Mouse (Mus musculus): ENCODE data around the gene Prc1. TPM values are rescaled to one million over a fixed set of nuclear protein-coding genes. Genes with fewer than 3 reads are reported as not detected.

Prc1 gene
- polyA plus RNA-seq, 1 experiment from 2014 or later: 75.2 TPM

DNA sequence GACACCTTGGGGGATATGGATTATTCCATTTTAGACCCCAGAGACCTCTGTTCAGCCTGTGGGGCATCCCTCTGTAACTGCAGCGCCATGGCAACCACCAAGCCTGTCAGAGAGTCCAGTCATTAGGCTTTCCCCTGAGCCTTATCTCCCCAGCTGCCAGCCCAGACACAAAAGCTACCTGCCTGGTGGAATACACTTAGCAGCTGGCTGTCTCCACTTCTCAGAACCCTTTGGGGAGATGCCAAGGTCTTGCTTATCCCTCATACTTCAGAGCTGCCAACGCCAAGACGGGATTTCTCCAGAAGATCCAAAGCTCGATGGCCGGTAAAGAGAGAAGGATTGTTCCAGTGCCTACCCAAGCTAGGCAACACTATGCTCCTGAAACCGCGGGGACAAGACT, 47.5 kb downstream of the Prc1 start:
- no peak overlapping the region for H3K4me3 ChIP-seq (replicated peaks)
- H3K27me3 ChIP-seq: no peaks in the 10 kb centered on the region
- no peaks in the 10 kb centered on the region for H3K9me3 ChIP-seq
- peaks cover 21% of the 10 kb centered on the region for H3K36me3 ChIP-seq
- 69% methylated on average over 7 of the region's 7 CpGs for WGBS
- peak overlapping the region; percentile 12; the same call in 1 of the 2 replicates for H3K27ac ChIP-seq
- no peak overlapping the region for H3K9ac ChIP-seq (replicated peaks)
- H3K4me1 ChIP-seq (replicated peaks): peaks cover 52% of the 10 kb centered on the region
- ATAC-seq: no peak
- H3K4me2 ChIP-seq (replicated peaks): no peak overlapping the region

DNA sequence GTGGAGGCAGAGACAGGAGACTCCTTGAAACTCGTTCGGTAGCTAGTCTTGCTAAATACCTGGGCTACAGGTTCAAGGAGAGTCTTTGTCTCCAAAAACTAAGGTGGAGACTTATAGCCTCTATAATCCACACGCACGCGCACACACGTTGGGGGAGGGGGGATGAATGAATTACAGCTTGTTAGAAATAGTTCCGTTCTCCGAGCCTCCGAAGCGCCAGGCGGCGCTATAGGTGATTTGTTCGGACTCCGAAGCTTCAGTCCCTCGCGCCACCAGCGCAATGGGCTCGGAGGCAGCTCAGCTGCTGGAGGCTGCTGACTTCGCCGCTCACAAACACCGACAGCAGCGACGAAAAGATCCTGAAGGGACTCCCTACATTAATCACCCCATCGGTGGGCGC, 48.6 kb downstream of the Prc1 start, which contains the start of gene Hddc3:
Hddc3 (plus strand) TSS at position 247 of the 400 bp plus-strand sequence.
- Histone ChIP-seq H3K9ac (replicated peaks) (peak within 1 kb of the TSS; percentile 73), H3K27ac (peak within 1 kb of the TSS; percentile 83), H3K36me3 (peaks cover 11% of the 10 kb centered on the region), H3K4me3 (replicated peaks) (peak within 1 kb of the TSS; percentile 52), H3K4me2 (replicated peaks) (peak within 1 kb of the TSS; percentile 81), H3K4me1 (replicated peaks) (peaks cover 47% of the 10 kb centered on the region), H3K27me3 (no peaks in the 10 kb centered on the region), H3K9me3 (no peaks in the 10 kb centered on the region)
- ATAC-seq: peak; percentile 16
- under 1% methylated on average over 25 of the region's 25 CpGs for WGBS

DNA sequence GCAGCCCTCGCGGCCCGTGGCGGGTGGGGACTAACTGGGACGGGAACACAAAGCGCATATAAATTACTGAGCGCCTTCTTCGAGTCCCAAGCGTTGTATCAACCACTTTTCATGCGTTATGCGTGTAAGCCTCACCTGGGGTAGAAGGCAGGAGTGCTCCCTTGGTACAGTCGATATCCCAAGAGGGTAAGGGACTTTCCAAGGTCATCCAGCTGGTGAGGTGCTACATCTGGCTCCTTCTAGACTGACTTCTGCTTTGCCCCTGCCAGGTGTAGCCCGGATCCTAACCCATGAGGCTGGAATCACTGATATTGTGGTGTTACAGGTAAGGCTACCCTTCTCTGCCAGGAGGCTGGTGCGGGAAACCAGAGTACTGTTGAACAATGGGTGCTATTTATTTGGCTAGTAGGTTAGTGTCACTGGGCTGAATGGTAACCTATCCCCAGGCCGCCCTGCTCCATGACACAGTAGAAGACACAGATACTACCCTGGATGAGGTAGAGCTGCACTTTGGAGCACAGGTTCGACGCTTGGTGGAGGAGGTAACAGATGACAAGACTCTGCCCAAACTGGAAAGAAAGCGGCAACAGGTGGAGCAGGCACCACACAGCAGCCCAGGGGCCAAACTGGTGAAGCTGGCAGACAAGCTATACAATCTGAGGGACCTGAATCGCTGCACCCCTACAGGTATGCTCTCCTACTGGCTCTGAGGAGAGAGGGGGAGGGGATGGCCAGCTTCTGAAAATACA, 49.2 kb downstream of the Prc1 start:
- Histone ChIP-seq H3K27me3 (no peaks in the 10 kb centered on the region), H3K4me1 (replicated peaks) (peaks cover 41% of the 10 kb centered on the region), H3K4me3 (replicated peaks) (peak overlapping the region; percentile 52), H3K27ac (peak overlapping the region; percentile 83), H3K4me2 (replicated peaks) (peak overlapping the region; percentile 81), H3K36me3 (peaks cover 10% of the 10 kb centered on the region), H3K9ac (replicated peaks) (peak overlapping the region; percentile 73), H3K9me3 (no peaks in the 10 kb centered on the region)
- ATAC-seq: peak; percentile 6; the same call in 1 of the 2 replicates
- 27% methylated on average over 19 of the region's 19 CpGs for WGBS

DNA sequence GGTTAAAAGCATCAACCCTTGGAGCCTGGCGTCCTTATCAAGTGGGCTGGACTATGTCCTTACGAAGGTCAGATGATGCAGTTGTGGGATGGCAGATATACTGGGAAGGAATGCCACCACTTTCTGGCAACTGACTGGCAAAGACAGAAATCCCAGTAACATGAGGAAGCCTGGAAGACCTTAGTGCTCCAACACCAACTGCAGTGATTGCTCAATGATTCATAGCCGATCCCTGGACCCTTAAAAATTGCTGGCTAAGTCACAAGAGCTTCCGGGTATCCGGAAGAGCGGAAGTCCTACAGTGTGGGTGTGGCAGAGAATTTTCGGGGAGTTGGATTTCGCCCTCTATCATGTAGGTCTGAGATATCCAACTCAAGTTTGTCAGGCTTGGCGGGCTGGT, 51.9 kb downstream of the Prc1 start:
- Histone ChIP-seq H3K9me3 (no peaks in the 10 kb centered on the region), H3K27me3 (no peaks in the 10 kb centered on the region), H3K4me3 (replicated peaks) (no peak overlapping the region), H3K27ac (no peak overlapping the region), H3K4me1 (replicated peaks) (peaks cover 23% of the 10 kb centered on the region), H3K4me2 (replicated peaks) (no peak overlapping the region), H3K9ac (replicated peaks) (no peak overlapping the region), H3K36me3 (peaks cover 23% of the 10 kb centered on the region)
- ATAC-seq: no peak
- WGBS: 95% methylated on average over 9 of the region's 9 CpGs

DNA sequence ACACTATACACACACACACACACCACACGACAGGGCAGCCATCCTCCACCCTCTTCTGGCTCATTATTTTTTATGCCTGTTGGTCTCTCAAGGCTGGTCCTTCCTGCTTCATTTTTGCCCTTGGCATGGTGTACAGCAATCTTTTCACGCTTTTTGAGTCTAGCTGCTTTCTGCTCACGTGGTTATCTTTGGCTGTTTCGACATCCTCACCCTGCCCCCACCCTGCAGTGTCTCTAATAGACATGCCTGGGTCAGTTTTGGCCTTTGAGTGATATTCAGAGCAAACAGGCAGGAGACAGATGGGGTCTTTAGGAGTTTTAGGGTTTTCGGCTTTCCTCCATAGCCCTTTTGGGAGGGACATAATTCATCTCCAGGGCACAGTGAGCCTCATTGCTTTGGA, 52.6 kb downstream of the Prc1 start:
- H3K27ac ChIP-seq: no peak overlapping the region
- no peak for ATAC-seq
- no peak overlapping the region for H3K4me3 ChIP-seq (replicated peaks)
- 94% methylated on average over 5 of the region's 5 CpGs for WGBS
- H3K36me3 ChIP-seq: peaks cover 29% of the 10 kb centered on the region
- H3K9me3 ChIP-seq: no peaks in the 10 kb centered on the region
- peaks cover 17% of the 10 kb centered on the region for H3K4me1 ChIP-seq (replicated peaks)
- no peaks in the 10 kb centered on the region for H3K27me3 ChIP-seq
- H3K9ac ChIP-seq (replicated peaks): no peak overlapping the region
- no peak overlapping the region for H3K4me2 ChIP-seq (replicated peaks)

DNA sequence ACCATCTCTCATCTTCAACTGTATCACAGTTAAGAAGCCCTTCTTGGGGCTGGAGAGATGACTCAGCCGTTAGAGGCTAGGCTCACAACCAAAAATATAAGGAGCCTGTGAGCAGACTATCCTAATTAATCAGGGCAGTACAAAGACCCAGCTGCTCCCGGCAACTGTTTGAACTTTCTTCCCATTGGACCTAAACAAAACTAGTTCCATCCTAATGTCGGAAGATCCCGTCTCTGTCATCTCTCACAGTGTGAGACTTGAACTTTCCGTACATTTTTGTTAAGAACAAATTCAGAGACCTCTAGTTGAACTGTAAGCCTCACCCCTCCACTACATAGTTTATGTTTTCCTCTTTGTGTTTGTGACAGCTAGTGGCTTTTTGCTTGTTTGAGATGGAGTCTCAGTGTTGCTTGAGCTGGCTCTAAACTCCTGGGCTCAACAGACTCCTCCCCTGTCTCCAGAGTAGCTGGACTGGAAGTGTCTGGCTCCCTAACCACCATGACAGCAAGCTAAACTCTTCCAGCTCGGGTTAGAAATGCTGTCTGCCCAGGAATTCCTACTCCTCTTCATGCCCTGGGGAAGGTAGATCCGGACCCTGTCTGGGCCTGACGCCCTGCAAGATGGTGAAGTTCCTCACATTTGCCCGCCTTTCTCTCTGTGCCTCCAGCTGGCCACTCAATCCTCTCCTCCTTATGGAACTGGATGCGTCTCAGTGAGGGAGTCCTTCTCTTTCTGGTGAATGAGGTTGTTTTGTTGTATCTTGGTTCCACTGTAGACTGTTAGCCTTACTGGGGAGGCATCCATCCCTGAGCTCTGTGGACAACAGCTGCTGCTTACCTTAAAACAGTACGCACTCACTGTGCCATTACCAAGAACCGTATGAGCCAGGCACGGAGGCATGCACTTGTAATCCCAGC, 53.7 kb downstream of the Prc1 start:
- Histone ChIP-seq H3K4me1 (replicated peaks) (peaks cover 6% of the 10 kb centered on the region), H3K36me3 (peaks cover 39% of the 10 kb centered on the region), H3K9me3 (no peaks in the 10 kb centered on the region), H3K4me2 (replicated peaks) (no peak overlapping the region), H3K4me3 (replicated peaks) (no peak overlapping the region), H3K27ac (no peak overlapping the region), H3K27me3 (no peaks in the 10 kb centered on the region), H3K9ac (replicated peaks) (no peak overlapping the region)
- no peak for ATAC-seq
- 73% methylated on average over 13 of the region's 13 CpGs for WGBS

DNA sequence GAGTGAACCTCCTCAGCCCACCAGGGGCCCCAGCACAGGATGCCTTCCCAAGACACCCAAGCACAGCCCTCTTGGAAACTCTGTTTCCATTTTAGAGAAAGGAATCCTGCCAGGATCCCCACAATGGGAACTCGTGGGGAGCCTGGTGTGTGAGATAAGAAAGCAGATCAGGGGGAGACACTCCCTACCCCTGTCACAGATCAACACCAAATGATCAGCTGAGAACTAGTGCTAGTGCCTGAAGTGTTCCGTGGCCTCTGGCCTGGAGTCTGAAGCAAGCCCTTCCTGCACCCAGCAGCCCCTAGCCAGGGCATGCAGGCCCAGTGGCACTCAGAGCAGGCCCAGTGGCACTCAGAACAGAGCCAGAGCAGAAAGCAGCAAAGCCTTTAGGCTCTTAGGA, 56.6 kb downstream of the Prc1 start:
- H3K36me3 ChIP-seq: peaks cover 55% of the 10 kb centered on the region
- no peak overlapping the region for H3K4me3 ChIP-seq (replicated peaks)
- no peaks in the 10 kb centered on the region for H3K9me3 ChIP-seq
- no peaks in the 10 kb centered on the region for H3K27me3 ChIP-seq
- H3K9ac ChIP-seq (replicated peaks): no peak overlapping the region
- ATAC-seq: no peak
- no peaks in the 10 kb centered on the region for H3K4me1 ChIP-seq (replicated peaks)
- WGBS: 78% methylated on average over 2 of the region's 2 CpGs
- no peak overlapping the region for H3K4me2 ChIP-seq (replicated peaks)
- no peak overlapping the region for H3K27ac ChIP-seq

DNA sequence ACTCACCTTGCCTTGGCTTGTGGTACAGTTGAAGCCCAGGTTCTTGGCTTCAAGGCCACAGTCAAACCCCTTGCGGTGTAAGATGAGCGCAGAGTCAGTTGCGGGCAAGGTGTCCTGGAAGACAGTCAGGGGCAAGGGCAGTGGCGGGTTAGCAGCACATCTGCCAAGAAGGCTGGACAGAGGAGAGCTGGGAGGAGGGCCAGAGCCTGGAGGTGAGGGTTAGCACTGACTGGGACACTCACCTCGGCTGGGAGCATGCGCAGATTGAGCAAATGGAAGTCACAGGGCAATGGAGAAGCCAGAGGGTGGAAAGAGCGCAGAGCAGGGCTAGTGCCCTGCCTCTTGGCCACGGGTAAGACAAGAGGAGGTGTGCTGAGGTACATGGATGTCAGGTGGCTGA, 58.7 kb downstream of the Prc1 start:
- ATAC-seq: no peak
- H3K36me3 ChIP-seq: peaks cover 71% of the 10 kb centered on the region
- no peak overlapping the region for H3K4me3 ChIP-seq (replicated peaks)
- no peak overlapping the region for H3K9ac ChIP-seq (replicated peaks)
- H3K27ac ChIP-seq: no peak overlapping the region
- WGBS: 91% methylated on average over 8 of the region's 8 CpGs
- no peaks in the 10 kb centered on the region for H3K9me3 ChIP-seq
- H3K4me2 ChIP-seq (replicated peaks): no peak overlapping the region
- no peaks in the 10 kb centered on the region for H3K27me3 ChIP-seq
- H3K4me1 ChIP-seq (replicated peaks): peaks cover 11% of the 10 kb centered on the region

DNA sequence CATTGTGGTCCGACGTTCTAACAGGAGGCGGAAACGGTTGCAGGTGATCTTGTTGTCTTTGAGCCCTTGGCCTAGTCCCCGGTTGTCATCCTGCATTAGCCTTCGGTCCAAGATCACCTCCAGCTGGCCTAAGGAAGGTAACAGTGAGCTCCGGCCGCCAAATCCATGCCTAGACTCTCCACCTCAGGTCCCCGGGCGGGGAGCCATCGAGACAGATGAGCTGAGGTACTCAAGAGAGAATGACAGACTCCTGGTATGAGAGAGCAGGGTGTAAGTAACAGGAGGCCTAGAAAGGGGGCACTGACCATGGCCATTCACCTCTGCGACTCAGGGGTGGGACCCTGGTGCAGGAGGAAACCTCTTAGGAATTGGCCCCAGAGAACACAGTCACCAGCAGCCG, 62.1 kb downstream of the Prc1 start:
- Histone ChIP-seq H3K4me1 (replicated peaks) (peaks cover 11% of the 10 kb centered on the region), H3K4me2 (replicated peaks) (no peak overlapping the region), H3K36me3 (peaks cover 90% of the 10 kb centered on the region), H3K9ac (replicated peaks) (no peak overlapping the region), H3K27me3 (no peaks in the 10 kb centered on the region), H3K27ac (0 out of 2 replicates have a peak overlapping the region, but pooled peaks have one; percentile 10), H3K9me3 (no peaks in the 10 kb centered on the region), H3K4me3 (replicated peaks) (no peak overlapping the region)
- ATAC-seq: no peak
- 88% methylated on average over 13 of the region's 13 CpGs for WGBS

DNA sequence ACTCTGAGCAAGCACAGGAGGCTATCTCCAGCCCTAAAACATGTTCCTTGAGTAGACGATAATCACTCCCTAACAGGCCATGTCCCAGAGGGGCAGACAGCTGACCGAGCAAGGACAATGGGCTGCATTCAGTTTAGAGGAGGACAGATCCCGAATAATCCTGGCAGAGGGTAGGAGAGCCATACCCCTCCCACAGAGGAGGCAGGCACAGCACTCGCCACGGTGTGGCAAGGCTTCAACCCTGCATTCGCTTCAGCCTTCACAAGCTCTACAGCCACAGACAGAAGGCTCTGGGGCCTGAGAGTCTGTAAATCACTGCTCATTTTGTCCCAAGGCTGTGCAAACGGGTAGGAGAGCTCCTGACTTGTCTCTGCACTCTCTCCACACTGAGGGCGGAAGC, 62.9 kb downstream of the Prc1 start:
- 18% methylated on average over 8 of the region's 8 CpGs for WGBS
- H3K36me3 ChIP-seq: peaks cover 91% of the 10 kb centered on the region
- H3K9ac ChIP-seq (replicated peaks): 0 out of 2 replicates have a peak overlapping the region, but pooled peaks have one; percentile 12
- no peak overlapping the region for H3K4me3 ChIP-seq (replicated peaks)
- ATAC-seq: peak; percentile 54; the same call in 1 of the 2 replicates
- peaks cover 11% of the 10 kb centered on the region for H3K4me1 ChIP-seq (replicated peaks)
- H3K9me3 ChIP-seq: no peaks in the 10 kb centered on the region
- no peaks in the 10 kb centered on the region for H3K27me3 ChIP-seq
- H3K27ac ChIP-seq: 0 out of 2 replicates have a peak overlapping the region, but pooled peaks have one; percentile 10
- no peak overlapping the region for H3K4me2 ChIP-seq (replicated peaks)

DNA sequence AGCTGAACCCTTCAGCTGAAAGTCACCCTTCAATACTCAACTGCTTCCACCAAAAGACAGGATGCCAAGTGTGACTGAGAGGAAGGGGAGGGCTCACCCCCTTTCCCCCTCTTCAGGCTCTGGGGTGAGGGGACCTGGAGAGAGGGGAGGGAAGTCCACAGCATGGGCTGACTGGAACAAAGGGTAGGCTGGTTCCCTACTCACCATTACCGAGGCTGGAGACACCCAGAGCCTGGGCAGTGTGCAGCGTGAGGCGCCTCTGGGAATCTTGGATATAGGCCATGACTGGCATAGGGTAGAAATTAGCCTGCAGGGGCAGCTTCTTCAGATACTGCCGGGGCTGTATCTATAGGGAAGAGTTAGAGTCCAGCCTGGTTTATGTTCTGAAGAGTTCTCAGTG, 63.8 kb downstream of the Prc1 start:
- peaks cover 11% of the 10 kb centered on the region for H3K4me1 ChIP-seq (replicated peaks)
- ATAC-seq: no peak
- no peak overlapping the region for H3K4me2 ChIP-seq (replicated peaks)
- no peak overlapping the region for H3K4me3 ChIP-seq (replicated peaks)
- H3K27me3 ChIP-seq: no peaks in the 10 kb centered on the region
- H3K27ac ChIP-seq: peak overlapping the region; percentile 11; the same call in 1 of the 2 replicates
- no peak overlapping the region for H3K9ac ChIP-seq (replicated peaks)
- peaks cover 91% of the 10 kb centered on the region for H3K36me3 ChIP-seq
- no peaks in the 10 kb centered on the region for H3K9me3 ChIP-seq
- 65% methylated on average over 4 of the region's 4 CpGs for WGBS

DNA sequence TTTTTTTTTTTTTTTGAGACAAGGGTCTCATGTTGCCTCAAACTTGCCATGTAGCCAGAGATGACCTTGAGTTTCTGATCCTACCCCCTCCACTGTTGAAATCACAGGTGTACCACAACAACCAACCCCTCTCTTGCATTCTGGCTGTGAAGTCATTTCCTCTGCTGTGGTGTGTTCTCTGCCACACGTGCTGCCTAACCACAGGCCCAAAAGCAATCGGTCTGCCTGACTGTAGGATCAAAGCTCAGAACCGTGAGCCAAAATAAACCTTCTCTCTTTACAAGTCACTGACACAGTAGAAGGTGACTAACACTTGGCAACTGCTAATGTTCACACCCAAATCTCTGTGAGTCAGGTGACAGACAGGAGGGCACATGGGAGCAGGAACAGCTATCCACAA, 66.2 kb downstream of the Prc1 start:
- Histone ChIP-seq H3K36me3 (peaks cover 97% of the 10 kb centered on the region), H3K4me2 (replicated peaks) (no peak overlapping the region), H3K4me1 (replicated peaks) (peaks cover 11% of the 10 kb centered on the region), H3K9me3 (no peaks in the 10 kb centered on the region), H3K27ac (no peak overlapping the region), H3K27me3 (no peaks in the 10 kb centered on the region), H3K4me3 (replicated peaks) (no peak overlapping the region), H3K9ac (replicated peaks) (no peak overlapping the region)
- no peak for ATAC-seq
- 84% methylated on average over 3 of the region's 3 CpGs for WGBS
